ENCODE assay signal across 13 mouse cellular contexts in genomic region chr11:96350791-96351190, GRCm38 (mm10). TPM values are rescaled to one million over a fixed set of nuclear protein-coding genes. Genes with fewer than 3 reads are reported as not detected.
A peak's percentile ranks its signal among the peaks of the same experiment; 100 is the strongest.
DNase-seq lines count a peak whose midpoint lies in the region; ATAC-seq and TF ChIP-seq lines count a peak whose summit lies in the region.
"Had no signal": no experiment of that assay in that cellular context is flagged by ENCODE, and none has a peak within 500 bp of the region (broad histone marks: within the 10 kb centered on the region; RNA-seq: fewer than 3 reads in every experiment).

No protein-coding gene starts in this region.

- 32% methylated on average over 2 of the region's 2 CpGs for WGBS in kidney, embryonic 15.5 days
- 11% methylated on average over 2 of the region's 2 CpGs for WGBS in hindbrain, embryonic 15.5 days
- 5% methylated on average over 2 of the region's 2 CpGs for WGBS in neural tube, embryonic 14.5 days
- WGBS in midbrain, embryonic 15.5 days, result 9% methylated on average over 2 of the region's 2 CpGs

- peak overlapping the region; percentile 99 for H3K27ac ChIP-seq in kidney, embryonic 15.5 days
- peak overlapping the region; percentile 94 for H3K27ac ChIP-seq in embryonic fibroblast, embryonic 13.5 days (ENCODE audit: insufficient read depth, low read length)
- peak overlapping the region; percentile 97 for H3K27ac ChIP-seq in hindbrain, embryonic 15.5 days (replicated peaks)
- peak overlapping the region; percentile 100 for H3K27ac ChIP-seq in neural tube, embryonic 14.5 days (ENCODE audit: low read depth, low read length)
- no peak overlapping the region for H3K27ac ChIP-seq in midbrain, embryonic 15.5 days
- H3K27ac ChIP-seq: embryonic facial prominence, embryonic 13.5 days had no signal

- no peak for DNase-seq in kidney, postnatal 36 days
- no peak for DNase-seq in urinary bladder, adult 2 months (ENCODE audit: low spot score)
- DNase-seq: lung, adult 18-20 months had no signal

- no peaks in the 10 kb centered on the region for H3K27me3 ChIP-seq in kidney, embryonic 15.5 days
- peaks cover 12% of the 10 kb centered on the region for H3K27me3 ChIP-seq in hindbrain, embryonic 15.5 days
- no peaks in the 10 kb centered on the region for H3K27me3 ChIP-seq in neural tube, embryonic 14.5 days (ENCODE audit: control insufficient read depth, insufficient read depth, low read length)
- H3K27me3 ChIP-seq in midbrain, embryonic 15.5 days (replicated peaks), result peaks cover 89% of the 10 kb centered on the region

- H3K4me2 ChIP-seq in kidney, embryonic 15.5 days, result peak overlapping the region; percentile 81
- peak overlapping the region; percentile 60 for H3K4me2 ChIP-seq in hindbrain, embryonic 15.5 days
- peak overlapping the region; percentile 97 for H3K4me2 ChIP-seq in neural tube, embryonic 14.5 days (ENCODE audit: low read depth, low read length)
- H3K4me2 ChIP-seq in midbrain, embryonic 15.5 days, result no peak overlapping the region
- H3K4me2 ChIP-seq: embryonic facial prominence, embryonic 13.5 days had no signal

- peaks cover 11% of the 10 kb centered on the region for H3K36me3 ChIP-seq in kidney, embryonic 15.5 days
- H3K36me3 ChIP-seq in hindbrain, embryonic 15.5 days, result no peaks in the 10 kb centered on the region
- H3K36me3 ChIP-seq in neural tube, embryonic 14.5 days (ENCODE audit: control insufficient read depth, insufficient read depth, low read length), result peaks cover 11% of the 10 kb centered on the region
- no peaks in the 10 kb centered on the region for H3K36me3 ChIP-seq in midbrain, embryonic 15.5 days (replicated peaks)
- H3K36me3 ChIP-seq: embryonic facial prominence, embryonic 13.5 days had no signal

- H3K4me3 ChIP-seq in kidney, embryonic 15.5 days (replicated peaks), result peak overlapping the region; percentile 68; the same call in 1 of the 2 replicates
- no peak overlapping the region for H3K4me3 ChIP-seq in embryonic fibroblast, embryonic 13.5 days (ENCODE audit: insufficient read depth, low read length)
- H3K4me3 ChIP-seq in hindbrain, embryonic 15.5 days, result no peak overlapping the region
- H3K4me3 ChIP-seq in neural tube, embryonic 14.5 days (ENCODE audit: low read depth, low read length), result peak overlapping the region; percentile 91
- H3K4me3 ChIP-seq in midbrain, embryonic 15.5 days, result no peak overlapping the region
- H3K4me3 ChIP-seq: embryonic facial prominence, embryonic 13.5 days; myocyte had no signal

- no peaks in the 10 kb centered on the region for H3K9me3 ChIP-seq in kidney, embryonic 15.5 days (replicated peaks)
- H3K9me3 ChIP-seq in hindbrain, embryonic 15.5 days, result no peaks in the 10 kb centered on the region
- no peaks in the 10 kb centered on the region for H3K9me3 ChIP-seq in neural tube, embryonic 14.5 days (ENCODE audit: control insufficient read depth, low read length)
- no peaks in the 10 kb centered on the region for H3K9me3 ChIP-seq in midbrain, embryonic 15.5 days
- H3K9me3 ChIP-seq: embryonic facial prominence, embryonic 13.5 days had no signal

- peaks cover 68% of the 10 kb centered on the region for H3K4me1 ChIP-seq in kidney, embryonic 15.5 days
- H3K4me1 ChIP-seq in embryonic fibroblast, embryonic 13.5 days (ENCODE audit: control insufficient read depth, insufficient read depth, low read length), result peaks cover 4% of the 10 kb centered on the region; the same call in 1 of the 2 replicates
- H3K4me1 ChIP-seq in hindbrain, embryonic 15.5 days (replicated peaks), result peaks cover 45% of the 10 kb centered on the region
- peaks cover 51% of the 10 kb centered on the region for H3K4me1 ChIP-seq in neural tube, embryonic 14.5 days (ENCODE audit: control insufficient read depth, insufficient read depth, low read length)
- H3K4me1 ChIP-seq in midbrain, embryonic 15.5 days, result peaks cover 4% of the 10 kb centered on the region

- H3K9ac ChIP-seq in kidney, embryonic 15.5 days, result peak overlapping the region; percentile 94
- no peak overlapping the region for H3K9ac ChIP-seq in hindbrain, embryonic 15.5 days
- H3K9ac ChIP-seq in neural tube, embryonic 14.5 days (replicated peaks; ENCODE audit: low read depth, low read length), result peak overlapping the region; percentile 100
- no peak overlapping the region for H3K9ac ChIP-seq in midbrain, embryonic 15.5 days
- H3K9ac ChIP-seq: embryonic facial prominence, embryonic 13.5 days had no signal

- no peak for ATAC-seq in kidney, embryonic 15.5 days (replicated peaks; ENCODE audit: low FRiP score)
- no peak for ATAC-seq in hindbrain, embryonic 15.5 days (ENCODE audit: low FRiP score, low read depth)
- no peak for ATAC-seq in neural tube, embryonic 14.5 days (ENCODE audit: low read depth)
- no peak for ATAC-seq in midbrain, embryonic 15.5 days (replicated peaks)
- ATAC-seq: activated CD4-positive, CD25-positive, alpha-beta regulatory T cell, adult 4 months; forebrain, embryonic 16.5 days; inflammation-experienced regulatory T-cells, adult 6 months had no signal

- TF ChIP-seq CTCF in embryonic fibroblast, embryonic 13.5 days (IDR thresholded peaks at IDR 0.05; ENCODE audit: borderline replicate concordance, insufficient read depth, low read length), result no peak

- no peak for TF ChIP-seq POLR2A in embryonic fibroblast, embryonic 13.5 days (IDR thresholded peaks at IDR 0.05; ENCODE audit: low read depth, low read length)

RNA-seq across cellular contexts. Expression of gene Hoxb2, which starts 0.5 kb away (rescaled TPM):
- polyA plus RNA-seq in kidney, embryonic 15.5 days (2015; fragmentation: Nextera tagmentation; extraction: Ambion mirVana), result 45.7 and 45.9 TPM in 2 replicates
- polyA plus RNA-seq in embryonic fibroblast, embryonic 13.5 days (2011; ENCODE audit: insufficient read length, low read depth, missing spikeins), result 6.6 and 11.0 TPM in 2 replicates
- polyA plus RNA-seq in hindbrain, embryonic 15.5 days (2015; fragmentation: Nextera tagmentation; extraction: Ambion mirVana), result 26.8 and 32.9 TPM in 2 replicates
- polyA plus RNA-seq in neural tube, embryonic 14.5 days (2014; fragmentation: Nextera tagmentation; extraction: Ambion mirVana), result 45.2 and 48.5 TPM in 2 replicates
- polyA plus RNA-seq in urinary bladder, adult 2 months (2012; rRNA removed), result 14.3 and 18.1 TPM in 2 replicates
- 0.17 and 0.32 TPM in 2 replicates for polyA plus RNA-seq in midbrain, embryonic 15.5 days (2015; fragmentation: Nextera tagmentation; extraction: Ambion mirVana)
- polyA plus RNA-seq: activated CD4-positive, CD25-positive, alpha-beta regulatory T cell, adult 4 months; forebrain, embryonic 16.5 days; inflammation-experienced regulatory T-cells, adult 6 months; myocyte had no signal

RNA-seq across cellular contexts. Expression of gene Hoxb1, which starts 14.8 kb away (rescaled TPM):
- polyA plus RNA-seq in kidney, embryonic 15.5 days (2015; fragmentation: Nextera tagmentation; extraction: Ambion mirVana), result 0.27 and 0.35 TPM in 2 replicates
- not detected in 2 replicates for polyA plus RNA-seq in embryonic fibroblast, embryonic 13.5 days (2011; ENCODE audit: insufficient read length, low read depth, missing spikeins)
- polyA plus RNA-seq in hindbrain, embryonic 15.5 days (2015; fragmentation: Nextera tagmentation; extraction: Ambion mirVana), result 0.30 and 0.52 TPM in 2 replicates
- polyA plus RNA-seq in neural tube, embryonic 14.5 days (2014; fragmentation: Nextera tagmentation; extraction: Ambion mirVana), result 0.62 and 0.96 TPM in 2 replicates
- 0.16 and 0.17 TPM in 2 replicates for polyA plus RNA-seq in urinary bladder, adult 2 months (2012; rRNA removed)
- not detected in 2 replicates for polyA plus RNA-seq in midbrain, embryonic 15.5 days (2015; fragmentation: Nextera tagmentation; extraction: Ambion mirVana)
- polyA plus RNA-seq: activated CD4-positive, CD25-positive, alpha-beta regulatory T cell, adult 4 months; embryonic facial prominence, embryonic 13.5 days; forebrain, embryonic 16.5 days; inflammation-experienced regulatory T-cells, adult 6 months; myocyte had no signal

RNA-seq across cellular contexts. Expression of gene Hoxb3, which starts 27.7 kb away (rescaled TPM):
- polyA plus RNA-seq in kidney, embryonic 15.5 days (2015; fragmentation: Nextera tagmentation; extraction: Ambion mirVana), result 4.4 and 4.5 TPM in 2 replicates
- polyA plus RNA-seq in embryonic fibroblast, embryonic 13.5 days (2011; ENCODE audit: insufficient read length, low read depth, missing spikeins), result 19.1 and 21.9 TPM in 2 replicates
- 12.8 and 13.2 TPM in 2 replicates for polyA plus RNA-seq in hindbrain, embryonic 15.5 days (2015; fragmentation: Nextera tagmentation; extraction: Ambion mirVana)
- polyA plus RNA-seq in neural tube, embryonic 14.5 days (2014; fragmentation: Nextera tagmentation; extraction: Ambion mirVana), result 13.5 and 13.9 TPM in 2 replicates
- polyA plus RNA-seq in urinary bladder, adult 2 months (2012; rRNA removed), result 11.4 and 11.8 TPM in 2 replicates
- 0.15 TPM in 1 of 2 replicates, not detected in the other for polyA plus RNA-seq in midbrain, embryonic 15.5 days (2015; fragmentation: Nextera tagmentation; extraction: Ambion mirVana)
- polyA plus RNA-seq: activated CD4-positive, CD25-positive, alpha-beta regulatory T cell, adult 4 months; embryonic facial prominence, embryonic 13.5 days; forebrain, embryonic 16.5 days; myocyte had no signal

RNA-seq across cellular contexts. Expression of gene Hoxb4, which starts 32.7 kb away (rescaled TPM):
- 6.4 and 7.1 TPM in 2 replicates for polyA plus RNA-seq in kidney, embryonic 15.5 days (2015; fragmentation: Nextera tagmentation; extraction: Ambion mirVana)
- polyA plus RNA-seq in embryonic fibroblast, embryonic 13.5 days (2011; ENCODE audit: insufficient read length, low read depth, missing spikeins), result 8.3 and 10.4 TPM in 2 replicates
- polyA plus RNA-seq in hindbrain, embryonic 15.5 days (2015; fragmentation: Nextera tagmentation; extraction: Ambion mirVana), result 3.5 and 3.8 TPM in 2 replicates
- polyA plus RNA-seq in neural tube, embryonic 14.5 days (2014; fragmentation: Nextera tagmentation; extraction: Ambion mirVana), result 3.4 and 4.1 TPM in 2 replicates
- 6.8 and 7.6 TPM in 2 replicates for polyA plus RNA-seq in urinary bladder, adult 2 months (2012; rRNA removed)
- not detected in 2 replicates for polyA plus RNA-seq in midbrain, embryonic 15.5 days (2015; fragmentation: Nextera tagmentation; extraction: Ambion mirVana)
- polyA plus RNA-seq: forebrain, embryonic 16.5 days; myocyte had no signal

RNA-seq across cellular contexts. Expression of gene Hoxb5, which starts 47.7 kb away (rescaled TPM):
- 18.8 and 20.2 TPM in 2 replicates for polyA plus RNA-seq in kidney, embryonic 15.5 days (2015; fragmentation: Nextera tagmentation; extraction: Ambion mirVana)
- 4.1 and 5.9 TPM in 2 replicates for polyA plus RNA-seq in embryonic fibroblast, embryonic 13.5 days (2011; ENCODE audit: insufficient read length, low read depth, missing spikeins)
- polyA plus RNA-seq in hindbrain, embryonic 15.5 days (2015; fragmentation: Nextera tagmentation; extraction: Ambion mirVana), result 115 and 140 TPM in 2 replicates
- 49.1 and 52.4 TPM in 2 replicates for polyA plus RNA-seq in neural tube, embryonic 14.5 days (2014; fragmentation: Nextera tagmentation; extraction: Ambion mirVana)
- 5.8 and 7.4 TPM in 2 replicates for polyA plus RNA-seq in urinary bladder, adult 2 months (2012; rRNA removed)
- 0.09 and 0.70 TPM in 2 replicates for polyA plus RNA-seq in midbrain, embryonic 15.5 days (2015; fragmentation: Nextera tagmentation; extraction: Ambion mirVana)
- polyA plus RNA-seq: activated CD4-positive, CD25-positive, alpha-beta regulatory T cell, adult 4 months; forebrain, embryonic 16.5 days; inflammation-experienced regulatory T-cells, adult 6 months; myocyte had no signal

Comparison
In these comparisons a context has a peak if more than half of its experiments do, and no peak if none do; other contexts are left out.
1. H3K4me3 ChIP-seq: peak in kidney, embryonic 15.5 days (single experiment) and neural tube, embryonic 14.5 days (single experiment); none in embryonic fibroblast, embryonic 13.5 days (single experiment), hindbrain, embryonic 15.5 days (single experiment) and midbrain, embryonic 15.5 days (single experiment).
2. H3K9ac ChIP-seq: peak in kidney, embryonic 15.5 days (single experiment) and neural tube, embryonic 14.5 days (single experiment); none in hindbrain, embryonic 15.5 days (single experiment) and midbrain, embryonic 15.5 days (single experiment).